Mouse (Mus musculus) urinary bladder, postnatal 14 days (tissue): Measurements from ENCODE around the gene Elk3.

Experiments used
- DNase-seq: peaks from one replicate; pipeline ENCODE4 v3.0.0; 2021; ENCODE audit warnings: low spot score

The Elk3 gene

DNA sequence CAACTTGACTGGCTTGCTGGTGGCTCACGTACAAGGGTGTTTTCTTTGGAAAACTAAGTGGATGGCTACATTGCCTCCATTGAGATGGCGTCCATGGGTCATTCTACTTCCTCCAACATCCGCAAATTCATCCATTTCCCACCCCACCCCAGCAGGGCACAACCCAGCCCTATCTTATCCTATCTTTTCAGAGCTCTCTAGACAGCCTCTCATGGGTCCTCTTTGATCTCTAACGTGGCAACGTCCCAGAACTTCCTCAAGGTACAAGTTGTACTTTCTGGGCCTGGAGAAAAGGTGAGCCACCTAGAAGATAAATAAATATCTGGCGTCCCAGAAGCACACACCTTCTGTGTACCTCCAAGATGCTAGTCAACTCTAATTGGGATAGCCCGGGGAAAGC is 17.3 kb downstream of the Elk3 start:
- no peak for DNase-seq

DNA sequence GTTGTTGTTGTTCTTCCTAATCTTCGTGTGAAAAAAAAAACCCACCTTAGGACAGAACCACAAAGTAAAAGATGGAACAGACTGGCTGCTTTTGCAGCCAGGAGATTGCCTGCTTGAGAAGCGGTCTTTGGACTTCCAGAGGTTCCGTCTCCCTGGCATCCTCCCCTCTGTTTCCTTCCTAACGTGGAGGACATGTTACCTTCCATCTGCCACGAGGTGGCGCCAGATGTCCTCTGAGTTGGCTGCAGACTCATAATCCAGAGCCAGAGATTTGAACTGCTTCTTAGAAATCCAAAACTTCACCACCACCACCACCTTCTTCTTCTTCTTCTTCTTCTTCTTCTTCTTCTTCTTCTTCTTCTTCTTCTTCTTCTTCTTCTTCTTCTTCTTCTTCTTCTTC is 19.1 kb downstream of the Elk3 start:
- DNase-seq = peak; percentile 87

DNA sequence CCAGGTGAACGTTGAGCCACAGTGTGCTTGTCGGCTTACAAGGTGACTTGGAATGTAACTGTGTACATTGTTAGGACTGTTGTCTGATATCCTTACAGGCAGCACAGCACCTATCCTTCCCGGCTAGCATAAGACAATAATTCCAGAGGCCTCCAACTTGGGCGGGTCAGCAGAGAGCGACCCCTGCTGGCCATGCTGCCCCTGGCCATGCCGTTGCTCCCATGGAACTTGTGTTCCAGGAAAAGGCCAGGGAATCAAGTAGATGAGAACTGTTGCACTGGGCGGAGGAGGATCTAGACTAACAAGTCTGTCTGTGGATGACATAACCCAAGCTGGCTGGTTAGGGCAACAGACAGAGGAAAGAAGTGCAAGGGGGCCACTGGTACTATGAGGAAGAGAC is 19.6 kb downstream of the Elk3 start:
- peak; percentile 62 for DNase-seq

DNA sequence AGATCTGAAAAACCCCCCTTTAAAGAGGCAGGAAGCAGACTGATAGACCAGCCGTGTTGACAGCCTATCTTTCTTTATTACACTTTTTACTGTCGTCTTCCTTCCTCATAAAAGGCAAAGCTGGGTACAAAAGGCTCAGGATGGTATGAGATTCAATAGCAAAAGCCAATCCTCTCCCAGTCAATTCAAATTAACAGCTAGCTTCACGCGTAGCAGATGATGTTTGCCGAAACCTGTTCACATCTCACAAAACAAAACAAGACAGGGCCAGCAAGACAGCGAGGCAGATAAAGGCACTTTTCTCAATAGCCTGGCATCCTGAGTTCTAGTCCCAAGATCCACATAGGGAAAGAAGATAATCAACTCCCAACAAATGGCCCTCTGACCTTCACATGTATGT is 21.5 kb downstream of the Elk3 start:
- no peak for DNase-seq

DNA sequence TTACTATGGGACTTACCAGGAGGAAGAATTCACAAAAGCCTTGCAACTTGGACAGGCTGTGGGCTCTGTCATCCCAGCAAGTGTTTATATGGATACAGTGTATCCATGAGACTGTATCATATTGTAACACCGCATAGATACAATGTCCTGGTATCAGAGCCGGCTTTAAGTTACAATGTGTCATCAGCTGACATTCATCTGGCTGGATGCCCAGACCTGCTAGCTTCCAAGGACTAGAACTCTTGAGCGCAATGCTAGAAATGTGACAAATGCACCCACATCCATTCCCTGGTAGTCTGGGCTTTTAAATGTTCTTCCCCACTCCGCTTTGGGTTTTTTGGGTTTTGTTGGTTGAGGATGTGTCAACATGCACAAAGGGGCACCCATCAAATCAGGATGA is 22.6 kb downstream of the Elk3 start:
- DNase-seq = peak; percentile 24

DNA sequence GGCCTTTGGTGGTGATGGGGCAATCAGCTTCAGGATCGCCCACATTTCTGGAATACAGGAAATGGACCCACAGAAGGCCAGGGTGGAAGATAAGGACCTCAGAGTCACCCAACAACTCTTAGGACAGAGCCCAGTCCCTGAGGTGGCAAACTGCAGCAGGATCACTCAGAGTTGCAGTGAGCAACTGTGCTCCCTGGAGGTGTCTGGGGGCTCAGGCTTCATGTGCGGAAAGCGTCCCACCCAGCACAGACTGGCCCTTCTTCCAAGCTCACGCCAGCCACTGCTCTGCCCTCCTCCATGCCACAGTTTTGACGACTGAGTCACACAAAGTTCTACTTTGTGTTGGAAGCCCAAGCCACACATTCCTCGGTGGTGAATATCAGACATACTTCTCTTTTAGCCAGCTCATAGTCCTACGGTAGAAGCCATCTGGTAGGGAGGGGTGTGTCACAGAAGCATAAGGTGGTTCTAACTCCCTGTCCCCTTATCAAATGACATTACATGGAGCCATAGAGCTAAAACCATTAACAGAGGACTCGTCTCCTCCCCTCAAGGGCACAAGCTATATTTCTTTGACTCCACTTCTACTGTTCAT is 23.3 kb downstream of the Elk3 start:
- DNase-seq = no peak

DNA sequence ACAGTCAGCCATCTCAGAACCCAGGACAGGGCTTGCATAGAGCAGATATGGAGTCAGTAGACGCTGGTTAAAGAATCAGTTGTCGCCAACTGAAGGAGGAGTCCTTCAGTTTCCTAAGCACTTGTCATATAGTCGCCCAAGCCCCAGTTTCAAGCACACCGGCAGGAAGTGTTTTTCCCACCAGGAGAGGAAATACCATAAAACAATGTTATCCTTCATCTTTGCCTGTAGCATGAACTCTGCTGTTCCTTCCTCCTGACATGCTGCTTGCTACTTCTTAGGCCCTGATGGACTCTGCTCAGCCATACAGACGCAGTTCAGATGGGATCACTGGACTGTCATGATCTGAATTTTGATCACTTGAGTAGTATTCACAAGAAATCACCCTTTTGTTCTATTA is 25.4 kb downstream of the Elk3 start:
- no peak for DNase-seq

DNA sequence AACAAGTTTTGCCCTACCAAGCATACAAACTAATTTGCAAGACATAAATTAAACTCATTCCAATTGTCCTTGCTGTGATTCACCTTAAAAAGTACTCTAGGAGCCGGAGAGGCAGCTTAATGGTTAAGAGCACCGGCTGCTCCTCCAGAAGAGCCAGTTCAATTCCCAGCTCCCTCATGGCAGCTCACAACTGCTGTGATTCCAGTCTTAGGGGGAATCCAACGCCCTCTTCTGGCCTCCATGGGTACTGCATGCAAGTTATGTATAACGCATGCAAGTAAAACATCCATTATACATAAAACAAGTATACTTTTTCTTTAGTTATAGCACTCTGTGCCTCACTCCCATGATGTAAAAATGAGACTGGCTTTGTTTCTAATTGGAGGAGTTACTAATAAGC is 27.7 kb downstream of the Elk3 start:
- no peak for DNase-seq

DNA sequence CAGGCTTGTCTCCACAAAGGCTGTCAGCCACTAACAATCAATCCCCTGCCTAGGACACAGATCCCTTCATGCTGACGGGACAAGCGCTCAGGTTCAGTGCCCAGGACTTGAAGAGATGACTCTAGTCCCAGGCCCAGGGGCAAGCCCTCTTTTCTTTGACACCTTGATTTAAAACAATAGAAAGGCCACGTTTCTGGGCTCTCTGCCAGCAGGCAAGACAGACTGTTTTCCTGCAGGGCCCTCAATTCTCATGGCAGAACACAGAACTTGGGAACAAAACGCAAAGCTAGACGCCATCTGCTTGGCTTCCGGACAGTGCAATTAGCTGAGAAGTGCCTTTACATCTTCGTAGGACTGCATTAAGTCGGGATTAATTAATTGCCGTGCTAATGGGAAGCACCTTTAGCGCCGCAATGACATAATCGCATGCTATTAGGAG is 28.4 kb downstream of the Elk3 start:
- DNase-seq = peak; percentile 25

DNA sequence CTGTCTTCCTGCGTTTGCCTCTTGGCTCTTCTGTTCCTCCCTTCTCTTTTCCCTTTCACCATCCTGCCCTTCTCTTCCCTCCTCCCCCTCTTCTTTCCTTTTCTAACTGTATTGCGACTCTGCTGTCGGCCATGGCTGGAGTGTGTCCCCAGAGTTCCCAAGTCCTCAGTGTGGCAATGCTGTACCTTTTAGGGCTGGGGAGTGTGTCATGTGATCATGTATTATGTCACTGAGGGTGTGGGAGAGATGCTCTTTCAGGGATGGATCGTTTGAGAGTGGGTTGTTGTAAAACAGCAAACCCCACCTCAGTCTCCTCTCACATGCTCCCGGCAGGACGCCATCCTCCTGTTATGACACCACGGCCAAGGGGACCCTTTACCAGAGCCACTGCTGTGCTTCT is 29.8 kb downstream of the Elk3 start:
- no peak for DNase-seq

DNA sequence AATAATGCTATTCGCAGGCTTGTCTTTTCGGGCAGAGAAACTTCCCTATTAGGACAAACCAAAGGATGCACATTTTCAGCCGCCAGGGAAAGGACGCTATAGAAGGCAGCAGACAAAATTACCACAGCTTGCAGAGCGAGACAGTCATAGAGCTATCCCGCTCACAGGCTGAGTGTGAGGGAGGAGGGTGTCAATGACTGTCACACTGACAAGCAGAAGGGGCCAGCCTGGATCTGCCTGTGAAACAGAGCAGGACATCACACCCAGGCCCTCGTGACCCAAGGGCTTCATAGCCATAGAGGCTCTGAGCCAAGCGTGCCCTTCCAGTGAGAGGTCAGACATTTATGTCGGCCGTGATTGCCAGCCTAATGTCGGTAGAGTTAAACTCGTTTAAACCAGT is 30.3 kb downstream of the Elk3 start:
- no peak for DNase-seq

DNA sequence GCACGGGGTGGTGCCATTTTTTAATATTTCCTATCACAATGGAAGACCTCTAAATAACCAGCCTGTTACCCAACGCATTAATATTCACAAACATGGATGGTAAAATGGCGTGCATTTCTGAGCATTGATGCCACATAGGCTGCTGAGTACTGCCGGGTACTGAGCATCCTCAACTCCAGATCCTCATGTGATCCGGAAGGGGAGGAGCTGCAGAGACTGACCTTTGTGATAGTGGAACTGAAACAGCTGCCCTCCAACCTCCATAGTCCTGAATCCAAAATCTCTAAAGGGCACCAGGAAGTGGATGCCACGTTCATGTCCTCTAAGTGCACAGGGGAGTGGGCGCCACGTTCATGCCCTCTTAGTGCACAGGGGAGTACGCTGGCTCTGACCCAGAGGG is 31.9 kb downstream of the Elk3 start:
- DNase-seq = no peak

DNA sequence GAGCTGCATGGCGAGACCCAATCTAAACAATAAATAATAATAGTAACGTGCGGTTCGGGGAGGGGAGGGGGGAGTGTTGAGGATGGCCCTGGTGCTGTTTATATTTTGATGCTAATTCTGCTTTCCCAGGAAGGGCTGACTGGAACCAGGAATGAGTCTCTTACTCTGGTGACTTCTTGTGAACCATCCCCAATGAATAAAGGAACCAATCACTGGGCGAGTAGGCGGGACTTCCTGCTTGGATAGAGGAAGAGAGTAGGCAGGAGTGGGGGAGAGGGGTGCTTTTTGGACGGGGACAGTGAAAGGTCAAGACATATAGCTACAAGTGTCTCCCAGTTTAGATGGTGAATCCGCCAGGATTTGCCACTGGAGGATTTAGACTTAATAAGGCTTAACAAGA is 32.6 kb downstream of the Elk3 start:
- DNase-seq = no peak

DNA sequence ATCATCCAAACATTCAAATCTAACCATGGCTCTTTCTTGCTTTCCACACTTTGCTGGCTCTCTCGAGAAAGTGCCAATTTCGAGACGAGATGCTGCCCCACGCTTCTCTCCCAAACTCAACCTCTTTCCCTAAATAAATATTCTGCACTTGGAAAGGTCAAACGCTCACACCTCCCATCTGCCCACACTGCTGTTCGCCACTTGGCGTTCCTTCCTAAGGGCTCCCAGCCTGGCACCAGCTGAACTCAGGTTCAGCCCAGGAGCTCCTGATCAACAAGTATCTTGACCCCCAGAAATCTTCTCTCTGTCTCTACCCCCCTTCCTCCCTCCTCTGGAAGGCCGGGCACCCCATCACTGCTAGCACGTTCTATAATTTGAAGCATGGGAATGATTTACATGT is 34.1 kb downstream of the Elk3 start:
- no peak for DNase-seq

DNA sequence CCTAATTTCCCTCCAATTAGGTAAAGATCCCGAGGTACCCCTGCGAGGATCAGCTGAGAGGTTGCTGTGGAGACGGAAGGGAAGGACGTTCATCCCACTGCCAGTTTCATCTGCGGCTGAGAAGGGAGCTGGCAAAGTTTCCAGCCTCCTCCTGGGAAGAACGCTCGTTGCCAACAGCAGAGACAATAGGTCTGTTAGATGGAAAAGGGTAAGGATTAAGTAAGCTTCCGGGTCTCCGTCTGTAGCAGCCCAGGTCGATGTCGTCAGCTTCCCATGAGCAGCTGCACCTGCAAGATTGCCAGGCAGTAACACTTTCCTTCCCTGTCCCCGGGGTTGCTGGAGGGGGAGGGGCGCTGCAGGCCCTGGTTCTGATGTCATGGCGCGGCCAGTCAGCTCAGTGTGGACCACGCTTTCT is 34.6 kb downstream of the Elk3 start:
- DNase-seq = peak; percentile 62

DNA sequence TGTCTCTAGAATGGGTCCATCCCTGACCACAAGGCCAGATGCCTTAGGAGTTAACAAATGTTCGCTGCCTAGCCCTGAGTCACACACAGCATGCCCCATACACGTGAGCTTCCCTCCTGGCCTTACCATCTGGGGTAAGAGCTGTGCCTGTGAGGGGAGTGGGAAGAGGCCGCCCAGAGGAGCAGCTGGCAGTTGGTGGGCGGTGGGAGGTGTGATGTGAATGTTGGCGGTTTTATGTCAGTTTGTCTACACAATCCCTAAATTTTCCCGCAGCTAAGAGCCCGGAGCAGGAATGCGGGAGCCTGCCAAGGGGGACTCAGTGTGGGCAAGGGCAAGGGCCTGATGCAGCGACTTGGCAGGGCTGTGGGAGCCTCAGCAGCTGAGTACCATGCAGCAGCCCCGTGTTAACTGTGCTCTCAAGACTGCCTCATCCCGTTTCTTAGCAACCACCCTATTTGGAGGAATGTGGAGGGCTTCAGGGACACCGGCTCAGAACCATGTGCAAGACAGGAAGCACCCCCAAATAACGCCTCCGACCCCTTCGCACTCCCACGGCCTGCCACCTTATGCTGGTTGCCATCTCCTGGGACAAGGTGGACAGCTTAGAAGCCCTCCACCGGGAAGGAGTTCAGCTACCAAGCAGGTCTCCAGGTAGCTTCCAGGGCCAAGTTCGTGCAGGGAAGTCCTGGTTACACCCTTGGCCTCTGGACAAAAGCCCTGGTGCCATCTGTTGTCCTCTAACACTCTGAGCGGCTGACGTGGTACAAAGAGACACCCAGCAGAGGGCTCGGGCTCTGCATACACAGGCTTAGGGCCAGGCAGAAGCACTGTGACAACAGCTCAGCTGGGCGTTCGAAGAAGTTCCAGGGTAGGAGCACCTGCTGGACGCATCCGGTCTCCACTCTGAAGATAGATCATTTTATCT is 35.5 kb downstream of the Elk3 start:
- DNase-seq = no peak

DNA sequence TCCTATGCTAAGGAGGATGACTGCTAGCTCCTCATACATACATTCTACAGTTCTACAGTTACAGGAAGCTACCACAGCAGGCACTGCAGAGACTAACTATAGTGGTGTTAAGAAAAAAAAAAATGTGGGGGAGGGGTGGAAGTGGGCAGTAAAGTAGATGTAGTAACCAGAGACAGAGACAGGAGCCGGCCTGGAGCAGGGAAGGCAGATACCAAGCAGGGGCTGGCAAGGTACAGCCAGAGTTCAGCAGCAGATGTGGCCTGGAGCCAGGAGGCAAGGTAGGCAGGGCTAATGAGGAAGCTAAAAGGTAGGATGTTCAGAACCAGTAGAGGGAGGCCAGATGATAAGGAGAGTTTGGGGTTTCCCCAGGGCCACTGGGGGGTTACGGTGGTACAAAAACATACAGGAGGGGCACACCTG is 36.6 kb downstream of the Elk3 start:
- DNase-seq = no peak

DNA sequence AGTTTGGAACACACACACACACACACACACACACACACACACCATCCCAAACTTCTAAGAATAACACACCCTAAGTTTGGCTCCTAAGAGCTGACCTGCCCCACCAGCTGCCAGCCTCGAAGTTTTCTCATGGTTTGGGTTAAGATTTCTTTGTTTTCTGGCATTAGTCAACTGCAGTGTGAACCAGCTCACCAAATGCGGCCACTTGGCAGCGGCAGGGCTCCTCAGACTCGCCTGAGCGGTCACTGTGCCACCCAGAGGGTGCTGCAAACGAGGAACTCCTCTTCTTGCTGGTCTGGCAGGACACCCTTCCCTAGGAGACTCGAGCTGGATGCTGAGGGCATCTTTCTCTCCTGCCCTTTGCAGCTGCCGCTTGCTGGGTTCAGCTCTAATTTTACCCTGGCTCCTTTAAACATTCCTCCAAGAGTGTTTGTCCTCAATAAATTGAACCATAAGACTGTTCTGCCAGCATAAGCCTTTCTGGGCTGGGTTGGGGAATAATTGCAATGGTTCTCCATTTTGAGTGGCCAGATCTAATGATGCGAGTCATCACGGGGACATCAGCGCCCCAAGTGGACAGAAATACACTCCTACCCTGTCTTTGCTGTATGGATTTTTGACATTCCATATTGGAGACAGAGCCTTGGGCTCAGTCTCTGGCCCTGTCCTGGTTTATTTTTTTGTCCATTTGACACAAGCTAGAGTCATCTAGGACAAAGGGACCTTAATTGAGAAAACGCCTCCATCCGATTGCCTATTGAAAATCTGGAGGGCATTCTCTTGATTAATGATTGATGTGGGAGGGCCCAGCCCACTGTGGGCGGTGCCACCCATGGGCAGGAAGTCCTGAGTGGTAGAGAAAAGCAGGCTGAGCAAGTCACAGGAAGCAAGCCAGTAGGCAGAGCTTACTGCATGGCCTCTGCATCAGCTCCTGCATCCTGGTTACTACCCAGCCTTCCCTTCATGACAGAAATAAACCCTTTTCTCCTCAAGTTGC is 37.7 kb downstream of the Elk3 start:
- DNase-seq = peak; percentile 64

DNA sequence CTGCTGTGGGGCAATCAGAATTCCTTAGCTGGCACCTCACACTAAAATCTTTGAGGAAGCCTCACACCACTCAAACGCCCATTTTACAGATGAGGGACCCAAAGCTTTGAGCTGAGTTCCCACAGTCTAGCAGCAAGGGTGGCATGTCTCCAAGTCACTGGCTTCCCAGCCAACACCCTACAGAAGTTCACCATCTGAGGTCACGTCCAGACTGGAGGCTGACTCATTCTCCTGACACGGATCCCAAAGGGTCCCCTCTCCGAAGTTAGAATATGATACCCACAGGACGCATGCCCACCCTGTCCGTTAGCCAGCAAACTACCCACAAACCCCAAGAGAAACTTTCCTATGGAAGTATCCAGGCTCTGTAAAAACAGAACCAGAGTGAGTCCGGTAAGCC is 39.1 kb downstream of the Elk3 start:
- DNase-seq = no peak

DNA sequence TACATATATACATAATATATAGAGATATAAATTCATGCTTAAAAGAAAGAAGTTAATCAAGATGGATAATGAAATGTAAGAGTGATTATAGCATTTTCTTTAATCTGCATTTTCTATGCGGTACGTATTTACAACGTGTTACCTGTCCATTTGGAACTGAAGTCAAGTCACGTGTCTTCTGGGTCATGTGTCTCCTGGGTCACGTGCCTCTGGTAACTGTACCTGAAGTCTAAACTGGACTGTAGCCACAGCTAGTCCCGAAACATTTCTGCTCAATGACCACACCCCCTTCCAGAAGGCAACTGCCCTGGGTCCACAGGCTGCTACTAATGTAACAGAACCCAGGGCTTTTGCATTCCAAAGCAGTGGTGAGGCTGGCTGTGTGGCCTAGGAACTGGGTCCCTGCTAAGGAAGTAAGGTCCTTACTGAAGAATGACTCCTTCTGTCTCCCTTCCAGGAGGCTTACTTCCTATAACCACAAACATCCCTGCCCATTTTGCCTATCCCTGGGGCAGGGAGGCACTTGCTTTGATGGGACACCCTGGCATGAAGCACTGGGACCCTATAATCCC is 40.0 kb downstream of the Elk3 start:
- DNase-seq = no peak

DNA sequence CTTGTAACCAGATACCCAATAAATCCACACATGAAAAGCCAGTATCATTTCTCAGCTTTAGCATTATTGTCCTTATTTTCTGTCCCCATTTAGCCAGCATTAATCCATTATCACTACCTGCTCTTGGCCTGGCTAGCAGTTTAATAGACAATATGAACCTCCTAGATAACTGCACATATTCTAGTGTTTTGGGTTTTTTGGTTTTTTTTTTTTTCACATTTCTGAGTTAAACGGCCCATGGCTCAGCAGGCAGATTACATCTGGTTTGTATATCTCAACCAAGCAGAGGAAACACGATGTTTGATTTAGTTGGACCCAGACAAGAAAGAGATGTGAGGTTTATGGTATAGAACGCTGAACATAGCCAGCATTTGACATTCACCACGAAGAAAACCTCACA is 41.2 kb downstream of the Elk3 start:
- no peak for DNase-seq

DNA sequence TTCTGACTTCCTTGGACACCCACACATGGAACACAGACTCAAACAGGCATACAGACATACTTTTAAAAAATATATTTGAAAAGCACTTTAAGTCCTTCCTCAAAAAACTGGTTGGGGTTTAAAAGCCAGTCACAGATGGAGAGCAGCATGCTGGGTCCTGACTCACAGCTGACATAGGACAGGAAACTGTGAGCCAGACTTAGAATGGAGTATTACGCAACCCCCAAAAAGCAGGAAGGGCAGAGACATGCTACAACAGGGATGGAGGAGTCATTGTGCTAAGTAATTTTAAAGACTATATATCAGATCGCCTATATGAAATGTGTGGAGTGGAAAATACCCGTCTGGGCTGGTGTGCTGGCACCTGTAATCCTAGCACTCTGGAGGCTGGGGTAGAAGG is 42.6 kb downstream of the Elk3 start:
- no peak for DNase-seq
